Mouse (Mus musculus): ENCODE data around the gene Gm20388.

DNA sequence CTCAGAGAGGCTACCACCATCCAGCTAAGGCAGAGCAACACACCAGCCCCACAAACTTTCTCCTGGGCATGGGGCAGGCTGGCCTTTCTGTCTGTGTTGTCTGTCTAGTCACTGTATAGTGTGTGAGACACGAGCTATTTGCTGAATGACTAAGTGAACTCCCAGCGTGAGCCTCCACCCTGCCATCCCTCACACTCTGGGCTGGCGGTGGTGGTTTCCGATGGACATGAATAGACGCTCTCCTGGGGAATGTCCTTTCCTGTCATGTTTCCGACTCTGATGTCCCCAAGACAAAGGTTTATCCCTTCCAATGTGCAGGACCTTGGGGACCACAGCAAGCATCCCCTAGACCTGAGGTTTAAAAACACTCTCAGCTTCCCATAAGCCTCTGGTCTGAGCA lies 1057.7 kb downstream of the Gm20388 start:
- TF ChIP-seq CTCF (IDR thresholded peaks at IDR 0.05; ENCODE audit: low read depth) (no peak), EP300 (optimal IDR thresholded peaks at IDR 0.05) (no peak)
